Mouse (Mus musculus) embryo, embryonic 9.5 days (tissue): ENCODE data around the gene Mindy1.

Source experiments
- DNase-seq: peaks from one replicate; pipeline ENCODE4 v3.0.0-alpha.2; 2017; ENCODE audit errors: extremely low spot score

Gene Mindy1

GRCm38 (mm10) chr3:95294316-95294715 is 13.2 kb downstream of the Mindy1 start:
- DNase-seq = no peak

- no peak for DNase-seq
Observed at GRCm38 (mm10) chr3:95294718-95295117, 13.6 kb downstream of the Mindy1 start.

GRCm38 (mm10) chr3:95295321-95296102 is 14.4 kb downstream of the Mindy1 start:
- no peak for DNase-seq

- DNase-seq = peak; percentile 60
Observed at GRCm38 (mm10) chr3:95296103-95296469, 14.9 kb downstream of the Mindy1 start.

- no peak for DNase-seq
Observed at GRCm38 (mm10) chr3:95298018-95298417, 16.9 kb downstream of the Mindy1 start.

- DNase-seq = no peak
Observed at GRCm38 (mm10) chr3:95301204-95301796, 20.2 kb downstream of the Mindy1 start.

GRCm38 (mm10) chr3:95306244-95306643 is 25.1 kb downstream of the Mindy1 start:
- no peak for DNase-seq

- no peak for DNase-seq
Observed at GRCm38 (mm10) chr3:95307100-95307499, 26.0 kb downstream of the Mindy1 start, which contains the start of gene Anxa9. Gene Anxa9, minus strand, starts transcription at chr3:95307176.

GRCm38 (mm10) chr3:95310496-95310895 is 29.4 kb downstream of the Mindy1 start:
- DNase-seq = no peak

- DNase-seq = peak; percentile 59
Observed at GRCm38 (mm10) chr3:95310968-95311882, 30.1 kb downstream of the Mindy1 start.

- DNase-seq = no peak
Observed at GRCm38 (mm10) chr3:95312623-95313022, 31.5 kb downstream of the Mindy1 start.

GRCm38 (mm10) chr3:95313476-95313875 is 32.3 kb downstream of the Mindy1 start:
- no peak for DNase-seq

GRCm38 (mm10) chr3:95314075-95314474 is 32.9 kb downstream of the Mindy1 start:
- no peak for DNase-seq

- no peak for DNase-seq
Observed at GRCm38 (mm10) chr3:95314486-95315093, 33.4 kb downstream of the Mindy1 start, which contains the start of gene Cers2. Gene Cers2, plus strand, starts transcription at chr3:95314791.

- DNase-seq = peak; percentile 93
Observed at GRCm38 (mm10) chr3:95315094-95315843, 34.1 kb downstream of the Mindy1 start.

- DNase-seq = no peak
Observed at GRCm38 (mm10) chr3:95315844-95316550, 34.9 kb downstream of the Mindy1 start.

- peak; percentile 55 for DNase-seq
Observed at GRCm38 (mm10) chr3:95317414-95318080, 36.4 kb downstream of the Mindy1 start.

- no peak for DNase-seq
Observed at GRCm38 (mm10) chr3:95318548-95318947, 37.4 kb downstream of the Mindy1 start.

- no peak for DNase-seq
Observed at GRCm38 (mm10) chr3:95319110-95319509, 38.0 kb downstream of the Mindy1 start.
